Mouse (Mus musculus): ENCODE results near the gene Ptcra. TPM values are rescaled to one million over a fixed set of nuclear protein-coding genes. Genes with fewer than 3 reads are reported as not detected.
"Not testable (repeated sequence)": the region's sequence is repeated elsewhere in the genome, so short reads cannot be mapped to it uniquely, and the experiment has no call there.

Ptcra gene
- polyA plus RNA-seq, 1 experiment from 2014 or later = 0.53 TPM

- peaks cover 20% of the 10 kb centered on the region for H3K4me1 ChIP-seq
Measured at GRCm38 (mm10) chr17:46770546-46770945, 7.0 kb upstream of the Ptcra start.

DNA sequence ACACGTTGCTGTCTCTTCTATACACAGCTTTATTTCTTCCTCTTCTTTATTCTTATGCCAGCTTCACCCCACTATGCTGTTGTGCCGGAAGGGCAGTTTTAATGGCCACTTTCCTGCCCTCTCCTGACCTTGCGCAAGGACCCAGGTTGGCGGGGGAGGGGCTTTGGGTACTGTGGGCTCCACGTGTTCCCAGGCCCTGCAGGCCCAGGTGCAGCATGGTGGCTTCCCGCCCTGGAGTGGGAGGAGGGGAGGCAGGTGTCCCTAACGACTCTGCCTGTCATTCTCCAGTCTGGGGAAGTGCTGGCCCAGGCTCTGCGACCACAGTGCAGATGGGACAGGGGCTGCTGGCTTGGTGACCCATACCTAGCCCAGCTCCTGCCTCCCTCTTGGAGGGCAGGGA is 4.4 kb upstream of the Ptcra start:
- 44% methylated on average over 8 of the region's 8 CpGs for WGBS
- ATAC-seq (ENCODE audit: insufficient number of reproducible peaks, insufficient read depth, low FRiP score, low TSS enrichment, low read depth) = no peak
- H3K4me3 ChIP-seq = no peak overlapping the region

More at GRCm38 (mm10) chr17:46770546-46770945, 7.0 kb upstream of the Ptcra start:
- H3K4me3 ChIP-seq = no peak overlapping the region
- no peak for ATAC-seq (ENCODE audit: insufficient number of reproducible peaks, insufficient read depth, low FRiP score, low TSS enrichment, low read depth)
- peaks cover 15% of the 10 kb centered on the region for H3K36me3 ChIP-seq
- H3K4me2 ChIP-seq = no peak overlapping the region
- no peak overlapping the region for H3K9ac ChIP-seq
- H3K27me3 ChIP-seq = no peaks in the 10 kb centered on the region
- no peaks in the 10 kb centered on the region for H3K9me3 ChIP-seq
- no peak overlapping the region for H3K27ac ChIP-seq
- 88% methylated on average over 11 of the region's 11 CpGs for WGBS

GRCm38 (mm10) chr17:46764916-46765315 is 1.4 kb upstream of the Ptcra start:
- H3K4me2 ChIP-seq; ATAC-seq (ENCODE audit: insufficient number of reproducible peaks, insufficient read depth, low FRiP score, low TSS enrichment, low read depth); H3K27me3 ChIP-seq; H3K9ac ChIP-seq; H3K27ac ChIP-seq; H3K36me3 ChIP-seq; H3K4me3 ChIP-seq; H3K9me3 ChIP-seq; H3K4me1 ChIP-seq: not testable (repeated sequence)
- WGBS = 65% methylated on average over 9 of the region's 9 CpGs

More for the DNA sequence above, 4.4 kb upstream of the Ptcra start:
- H3K4me1 ChIP-seq = peaks cover 7% of the 10 kb centered on the region
- H3K27me3 ChIP-seq = no peaks in the 10 kb centered on the region
- no peak overlapping the region for H3K4me2 ChIP-seq
- no peaks in the 10 kb centered on the region for H3K9me3 ChIP-seq
- H3K36me3 ChIP-seq = no peaks in the 10 kb centered on the region
- H3K9ac ChIP-seq = no peak overlapping the region
- H3K27ac ChIP-seq = no peak overlapping the region

GRCm38 (mm10) chr17:46758753-46759152 is 4.8 kb downstream of the Ptcra start:
- Histone ChIP-seq H3K9me3 (no peaks in the 10 kb centered on the region), H3K9ac (no peak overlapping the region; the same call in 1 of the 2 replicates), H3K36me3 (no peaks in the 10 kb centered on the region), H3K27ac (no peak overlapping the region), H3K27me3 (no peaks in the 10 kb centered on the region), H3K4me3 (no peak overlapping the region), H3K4me2 (no peak overlapping the region), H3K4me1 (peaks cover 8% of the 10 kb centered on the region; the same call in 1 of the 2 replicates)
- whole genome bisulfite sequencing = 71% methylated on average over 12 of the region's 12 CpGs
- ATAC-seq (ENCODE audit: insufficient number of reproducible peaks, insufficient read depth, low FRiP score, low TSS enrichment, low read depth) = no peak

GRCm38 (mm10) chr17:46751794-46752556 is 11.5 kb downstream of the Ptcra start, which contains the start of gene Cnpy3:
Cnpy3 (minus strand) TSS chr17:46752214.
- Histone ChIP-seq H3K9ac (peak within 1 kb of the TSS; percentile 77), H3K27ac (peak within 1 kb of the TSS; percentile 88), H3K9me3 (no peaks in the 10 kb centered on the region), H3K36me3 (peaks cover 4% of the 10 kb centered on the region; the same call in 1 of the 2 replicates), H3K4me1 (peaks cover 19% of the 10 kb centered on the region), H3K4me2 (peak within 1 kb of the TSS; percentile 72), H3K27me3 (no peaks in the 10 kb centered on the region), H3K4me3 (peak within 1 kb of the TSS; percentile 75)
- peak; percentile 97 for ATAC-seq (ENCODE audit: insufficient number of reproducible peaks, insufficient read depth, low FRiP score, low TSS enrichment, low read depth)
- WGBS = under 1% methylated on average over 56 of the region's 58 CpGs

DNA sequence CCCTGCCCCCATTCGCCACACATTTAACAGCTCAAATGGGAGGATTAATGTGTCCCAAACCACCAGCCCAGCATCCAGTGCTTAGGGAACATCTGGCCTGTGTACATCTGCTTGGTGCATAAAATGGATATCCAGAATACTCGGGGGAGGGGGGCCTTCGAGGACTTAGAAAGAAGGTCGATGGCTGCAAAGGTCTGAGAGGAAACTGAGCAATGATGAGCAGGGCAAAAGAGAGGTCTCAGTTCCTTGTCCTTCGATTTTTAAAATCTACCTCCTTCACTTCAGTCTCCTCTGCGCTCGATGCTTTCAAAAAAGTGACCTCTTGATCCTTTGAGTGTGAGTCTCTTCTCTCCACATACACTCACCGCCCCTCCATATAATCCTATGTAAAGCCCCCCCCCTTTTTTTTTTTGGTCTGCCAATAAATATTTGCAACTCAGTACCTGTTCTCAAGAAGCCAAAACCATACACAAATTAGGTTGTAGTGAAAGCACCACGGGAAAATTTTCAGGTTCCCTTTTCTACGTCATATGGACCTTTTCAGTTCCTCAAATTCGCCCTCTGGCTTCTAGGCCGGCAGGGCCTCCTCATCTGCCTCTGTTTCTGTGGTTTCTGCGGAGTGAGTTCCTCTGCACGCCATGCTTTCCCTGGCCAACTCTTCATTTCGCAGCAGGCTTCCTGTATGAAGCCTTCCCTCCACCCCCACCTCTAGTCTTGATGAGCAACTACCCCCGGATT is 12.3 kb downstream of the Ptcra start:
- H3K4me2 ChIP-seq = peak overlapping the region; percentile 72
- H3K9ac ChIP-seq = peak overlapping the region; percentile 77
- H3K4me1 ChIP-seq = peaks cover 13% of the 10 kb centered on the region
- peaks cover 12% of the 10 kb centered on the region for H3K36me3 ChIP-seq
- ATAC-seq (ENCODE audit: insufficient number of reproducible peaks, insufficient read depth, low FRiP score, low TSS enrichment, low read depth) = peak; percentile 10; the same call in 1 of the 2 replicates
- H3K9me3 ChIP-seq = no peaks in the 10 kb centered on the region
- peak overlapping the region; percentile 88 for H3K27ac ChIP-seq
- H3K4me3 ChIP-seq = peak overlapping the region; percentile 75
- 25% methylated on average over 16 of the region's 16 CpGs for WGBS
- no peaks in the 10 kb centered on the region for H3K27me3 ChIP-seq

GRCm38 (mm10) chr17:46750580-46750979 is 12.9 kb downstream of the Ptcra start:
- Histone ChIP-seq H3K9me3 (no peaks in the 10 kb centered on the region), H3K27ac (peak overlapping the region; percentile 88; the same call in 1 of the 2 replicates), H3K36me3 (peaks cover 18% of the 10 kb centered on the region), H3K9ac (peak overlapping the region; percentile 77), H3K4me1 (peaks cover 12% of the 10 kb centered on the region), H3K27me3 (no peaks in the 10 kb centered on the region), H3K4me2 (peak overlapping the region; percentile 72), H3K4me3 (peak overlapping the region; percentile 75)
- no peak for ATAC-seq (ENCODE audit: insufficient number of reproducible peaks, insufficient read depth, low FRiP score, low TSS enrichment, low read depth)
- 91% methylated on average over 4 of the region's 4 CpGs for WGBS

GRCm38 (mm10) chr17:46749282-46749681 is 14.2 kb downstream of the Ptcra start:
- 84% methylated on average over 5 of the region's 5 CpGs for WGBS
- ATAC-seq (ENCODE audit: insufficient number of reproducible peaks, insufficient read depth, low FRiP score, low TSS enrichment, low read depth) = no peak

DNA sequence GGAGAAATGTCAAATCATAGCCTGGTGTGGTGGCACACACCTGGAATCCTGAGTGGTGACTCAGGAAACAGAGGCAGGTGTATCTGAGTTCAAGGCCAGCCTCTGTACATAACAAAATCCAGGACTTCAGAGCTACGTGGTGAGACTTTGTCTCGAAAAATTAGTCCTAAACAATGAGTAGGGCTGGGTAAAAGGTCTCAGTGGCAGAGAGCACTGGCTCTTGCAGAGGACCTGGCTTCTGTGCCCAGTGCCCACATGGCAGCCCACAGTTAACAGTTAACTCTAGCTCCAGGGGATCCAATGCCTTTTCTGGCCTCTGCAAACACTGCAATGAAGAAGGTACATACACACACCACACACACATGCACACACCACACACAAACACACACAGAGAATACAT is 15.7 kb downstream of the Ptcra start:
- H3K36me3 ChIP-seq = peaks cover 41% of the 10 kb centered on the region
- H3K9ac ChIP-seq = no peak overlapping the region
- no peaks in the 10 kb centered on the region for H3K27me3 ChIP-seq
- H3K4me2 ChIP-seq = no peak overlapping the region
- H3K4me1 ChIP-seq = peaks cover 12% of the 10 kb centered on the region
- no peaks in the 10 kb centered on the region for H3K9me3 ChIP-seq
- WGBS = 89% methylated on average over 2 of the region's 2 CpGs
- H3K27ac ChIP-seq = no peak overlapping the region
- ATAC-seq (ENCODE audit: insufficient number of reproducible peaks, insufficient read depth, low FRiP score, low TSS enrichment, low read depth) = no peak
- no peak overlapping the region for H3K4me3 ChIP-seq

More at GRCm38 (mm10) chr17:46749282-46749681, 14.2 kb downstream of the Ptcra start:
- Histone ChIP-seq H3K9me3 (no peaks in the 10 kb centered on the region), H3K27ac (no peak overlapping the region), H3K4me3 (no peak overlapping the region), H3K27me3 (no peaks in the 10 kb centered on the region), H3K4me1 (peaks cover 12% of the 10 kb centered on the region), H3K36me3 (peaks cover 27% of the 10 kb centered on the region), H3K4me2 (no peak overlapping the region), H3K9ac (no peak overlapping the region)

DNA sequence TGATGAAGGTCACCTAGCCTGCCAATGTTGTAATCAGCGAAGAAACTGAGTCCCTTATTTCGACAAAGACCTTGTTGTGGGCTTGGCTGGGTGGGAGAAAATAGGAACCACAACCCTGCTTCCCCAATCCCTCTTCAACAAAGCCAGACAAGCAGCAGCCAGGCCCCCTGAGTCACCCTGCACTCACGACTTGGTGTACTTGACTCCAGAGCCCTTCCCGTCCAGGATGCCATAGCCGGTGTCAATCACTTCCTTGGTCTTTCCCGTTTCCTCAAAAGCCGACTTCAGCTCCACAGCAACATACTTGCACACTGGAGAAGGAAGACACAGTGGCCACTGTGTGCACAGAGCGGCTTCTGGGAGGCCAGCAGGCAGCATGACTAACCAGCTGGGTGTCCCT is 16.3 kb downstream of the Ptcra start:
- H3K9me3 ChIP-seq = no peaks in the 10 kb centered on the region
- H3K4me1 ChIP-seq = peaks cover 12% of the 10 kb centered on the region
- no peak for ATAC-seq (ENCODE audit: insufficient number of reproducible peaks, insufficient read depth, low FRiP score, low TSS enrichment, low read depth)
- H3K4me3 ChIP-seq = no peak overlapping the region
- H3K27ac ChIP-seq = no peak overlapping the region
- no peak overlapping the region for H3K9ac ChIP-seq
- H3K36me3 ChIP-seq = peaks cover 47% of the 10 kb centered on the region
- no peaks in the 10 kb centered on the region for H3K27me3 ChIP-seq
- WGBS = 85% methylated on average over 8 of the region's 8 CpGs
- H3K4me2 ChIP-seq = no peak overlapping the region

DNA sequence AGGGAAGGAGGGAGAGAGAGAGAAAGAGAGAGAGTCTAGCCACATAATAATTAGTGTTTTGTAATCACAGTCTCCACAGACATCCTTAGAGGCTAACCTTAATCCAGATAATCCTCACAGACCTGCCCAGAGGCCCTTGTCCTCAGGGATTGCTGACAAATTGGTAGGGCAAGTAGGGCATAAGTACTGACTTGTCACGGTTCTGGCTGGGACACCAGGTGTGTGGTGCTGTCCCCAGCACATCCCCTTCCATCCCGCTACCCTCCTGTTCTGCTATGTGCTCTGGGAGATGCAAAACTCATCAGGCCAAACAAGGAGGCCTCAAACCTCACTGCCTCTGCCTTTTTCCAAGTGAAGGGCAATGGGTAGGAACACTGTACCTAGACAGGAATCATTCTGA is 18.0 kb downstream of the Ptcra start:
- peaks cover 3% of the 10 kb centered on the region for H3K4me1 ChIP-seq
- no peaks in the 10 kb centered on the region for H3K9me3 ChIP-seq
- no peak overlapping the region for H3K4me2 ChIP-seq
- no peak overlapping the region for H3K27ac ChIP-seq
- no peaks in the 10 kb centered on the region for H3K27me3 ChIP-seq
- H3K36me3 ChIP-seq = peaks cover 52% of the 10 kb centered on the region
- ATAC-seq (ENCODE audit: insufficient number of reproducible peaks, insufficient read depth, low FRiP score, low TSS enrichment, low read depth) = no peak
- no peak overlapping the region for H3K9ac ChIP-seq
- H3K4me3 ChIP-seq = no peak overlapping the region
- 76% methylated on average over 2 of the region's 2 CpGs for WGBS
